Mouse (Mus musculus) E14TG2a.4 (cell line): ENCODE results near the gene Padi6.

Source experiments
- CTCF ChIP-seq: conservative IDR thresholded peaks from 2 replicates; pipeline ENCODE4 v1.5.1; 2014; ENCODE audit warnings: low read length
- NANOG ChIP-seq: IDR thresholded peaks from 2 replicates; pipeline ENCODE4 v1.6.1; 2014; ENCODE audit warnings: borderline replicate concordance, low read length, mixed read lengths

GRCm38 (mm10) chr4:140732871-140733270 lies 9.6 kb downstream of the Padi6 start:
- TF ChIP-seq CTCF (no peak), NANOG (no peak)
